Mouse (Mus musculus): ENCODE measurements around the gene Adap1.

- TF ChIP-seq CTCF (IDR thresholded peaks at IDR 0.05; ENCODE audit: control insufficient read depth, insufficient read depth, insufficient replicate concordance, low read depth, low read length) (no peak), POLR2A (IDR thresholded peaks at IDR 0.05; ENCODE audit: control insufficient read depth, low read depth, low read length) (no peak)
These were observed 66.9 kb downstream of the Adap1 start for GRCm38 (mm10) chr5:139258371-139259035.
